Mouse (Mus musculus) bone marrow, adult 2 months (tissue): ENCODE measurements around the gene Eef1a2. TPM values are rescaled to one million over a fixed set of nuclear protein-coding genes. Genes with fewer than 3 reads are reported as not detected.

Source experiments
- H3K27ac ChIP-seq: fragments of 200-500 bp; 2 replicates; pipeline ENCODE4 v1.5.1; 2012; ENCODE audit warnings: low read depth, mild to moderate bottlenecking, control low read depth, inconsistent platforms, low read length; ENCODE audit not compliant: control insufficient read depth, poor library complexity, insufficient read depth
- H3K4me1 ChIP-seq: fragments of 200-500 bp; 2 replicates; pipeline ENCODE4 v1.6.1; 2011; ENCODE audit warnings: low read length; ENCODE audit not compliant: control insufficient read depth, insufficient read depth
- H3K4me3 ChIP-seq: fragments of 200-500 bp; replicated peaks from 2 replicates; pipeline ENCODE3; 2011; ENCODE audit warnings: mild to moderate bottlenecking, low read depth, low read length, control low read depth; ENCODE audit not compliant: control insufficient read depth
- CTCF ChIP-seq: fragments of 200-500 bp; IDR thresholded peaks from 2 replicates; pipeline ENCODE4 v1.5.1; 2011; ENCODE audit warnings: low read length, control low read depth; ENCODE audit not compliant: control insufficient read depth, insufficient read depth
- POLR2A ChIP-seq: fragments of 200-500 bp; IDR thresholded peaks from 2 replicates; pipeline ENCODE4 v1.6.1; 2011; ENCODE audit warnings: low read depth, mild to moderate bottlenecking, control low read depth, low read length, borderline replicate concordance; ENCODE audit not compliant: control insufficient read depth
- WGBS: fragments of 180-500 bp; shearing (Covaris S2); methylation state at CpG from one replicate; pipeline ENCODE4 v1.1.7; 2018; 5-methylcytosine and 5-hydroxymethylcytosine counted together
- polyA plus RNA-seq: library from polyadenylated mRNA; stranded (reverse); fragments of >200 nt; gene quantifications from 2 replicates; pipeline ENCODE4 v1.2.4, GENCODE M21; 2011; ENCODE audit warnings: low replicate concordance; ENCODE audit not compliant: missing spikeins, insufficient read depth, insufficient read length

Eef1a2 gene
- polyA plus RNA-seq, 1 experiment, result 0.97 TPM

GRCm38 (mm10) chr2:181166469-181166868 is 9.7 kb upstream of the Eef1a2 start:
- no peak overlapping the region for H3K4me3 ChIP-seq
- H3K27ac ChIP-seq, result no peak overlapping the region
- WGBS, result 56% methylated on average over 5 of the region's 5 CpGs
- TF ChIP-seq POLR2A, result no peak
- no peak for TF ChIP-seq CTCF
- no peaks in the 10 kb centered on the region for H3K4me1 ChIP-seq

- TF ChIP-seq CTCF (no peak), POLR2A (no peak)
- WGBS, result 22% methylated on average over 4 of the region's 4 CpGs
- no peak overlapping the region for H3K27ac ChIP-seq
- no peak overlapping the region for H3K4me3 ChIP-seq
- H3K4me1 ChIP-seq, result no peaks in the 10 kb centered on the region
Measured at GRCm38 (mm10) chr2:181160821-181161220, 4.0 kb upstream of the Eef1a2 start.

GRCm38 (mm10) chr2:181159771-181160170 is 3.0 kb upstream of the Eef1a2 start:
- H3K4me1 ChIP-seq, result no peaks in the 10 kb centered on the region
- 43% methylated on average over 2 of the region's 2 CpGs for WGBS
- H3K27ac ChIP-seq, result no peak overlapping the region
- H3K4me3 ChIP-seq, result no peak overlapping the region
- TF ChIP-seq POLR2A, result no peak

- H3K4me3 ChIP-seq, result no peak overlapping the region
- TF ChIP-seq POLR2A (no peak), CTCF (no peak)
- no peaks in the 10 kb centered on the region for H3K4me1 ChIP-seq
- WGBS, result 52% methylated on average over 7 of the region's 7 CpGs
- H3K27ac ChIP-seq, result no peak overlapping the region
Measured at GRCm38 (mm10) chr2:181159091-181159514, 2.3 kb upstream of the Eef1a2 start.

- Histone ChIP-seq H3K27ac (no peak overlapping the region), H3K4me3 (no peak overlapping the region), H3K4me1 (no peaks in the 10 kb centered on the region)
- WGBS, result 88% methylated on average over 2 of the region's 2 CpGs
- TF ChIP-seq POLR2A (no peak), CTCF (no peak)
Measured at GRCm38 (mm10) chr2:181158471-181158870, 1.7 kb upstream of the Eef1a2 start.

GRCm38 (mm10) chr2:181157716-181158302 is 995 bp upstream of the Eef1a2 start:
- 53% methylated on average over 6 of the region's 6 CpGs for WGBS
- no peak for TF ChIP-seq CTCF
- TF ChIP-seq POLR2A, result no peak
- H3K27ac ChIP-seq, result no peak overlapping the region
- H3K4me1 ChIP-seq, result no peaks in the 10 kb centered on the region
- no peak overlapping the region for H3K4me3 ChIP-seq

- Histone ChIP-seq H3K4me3 (no peak overlapping the region), H3K27ac (no peak overlapping the region), H3K4me1 (no peaks in the 10 kb centered on the region)
- TF ChIP-seq CTCF (no peak), POLR2A (no peak)
- 72% methylated on average over 4 of the region's 4 CpGs for WGBS
Measured at GRCm38 (mm10) chr2:181157180-181157579, 366 bp upstream of the Eef1a2 start.

- TF ChIP-seq POLR2A (no peak), CTCF (no peak)
- H3K27ac ChIP-seq, result no peak overlapping the region
- H3K4me1 ChIP-seq, result no peaks in the 10 kb centered on the region
- 44% methylated on average over 4 of the region's 4 CpGs for WGBS
- H3K4me3 ChIP-seq, result no peak overlapping the region
Measured at GRCm38 (mm10) chr2:181155801-181156200, 1.0 kb downstream of the Eef1a2 start.
